Mouse (Mus musculus) liver, postnatal 0 days (tissue): ENCODE data around the gene Prkd2.

Experiments
- CTCF ChIP-seq: sonication (generic); IDR thresholded peaks from 2 replicates; pipeline ENCODE4 v1.5.1; 2016; ENCODE audit warnings: antibody characterized with exemption, low read depth
- EP300 ChIP-seq: IDR thresholded peaks from 2 replicates; pipeline ENCODE4 v1.6.1; 2016; ENCODE audit warnings: antibody characterized with exemption, low read depth, mild to moderate bottlenecking

- TF ChIP-seq EP300 (no peak), CTCF (no peak)
These were observed 21.6 kb upstream of the Prkd2 start for GRCm38 (mm10) chr7:16821091-16821490.
